Mouse (Mus musculus): ENCODE measurements around the gene Lrig1.

The Lrig1 gene

DNA sequence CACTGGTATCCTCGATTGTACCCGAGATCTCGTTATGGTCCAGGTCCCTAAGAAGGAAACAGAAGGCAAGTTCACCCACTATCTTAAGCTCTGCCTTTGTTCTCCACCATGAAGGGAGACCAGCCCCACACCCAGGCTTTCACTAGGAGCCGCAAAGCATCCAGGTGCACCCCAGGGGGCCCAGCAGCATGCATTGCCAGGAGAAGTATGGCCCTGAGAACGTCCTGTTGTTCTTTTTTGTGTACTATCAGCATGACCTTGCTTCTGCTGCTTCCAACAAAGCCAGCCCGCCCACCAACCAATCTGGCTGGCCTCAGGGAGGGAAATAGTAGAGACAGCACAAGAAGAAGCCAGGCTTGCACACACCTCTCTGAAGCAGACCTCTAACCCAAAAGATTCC lies 79.7 kb downstream of the Lrig1 start:
- no peak for DNase-seq (ENCODE audit: extremely low read depth, low read depth)

DNA sequence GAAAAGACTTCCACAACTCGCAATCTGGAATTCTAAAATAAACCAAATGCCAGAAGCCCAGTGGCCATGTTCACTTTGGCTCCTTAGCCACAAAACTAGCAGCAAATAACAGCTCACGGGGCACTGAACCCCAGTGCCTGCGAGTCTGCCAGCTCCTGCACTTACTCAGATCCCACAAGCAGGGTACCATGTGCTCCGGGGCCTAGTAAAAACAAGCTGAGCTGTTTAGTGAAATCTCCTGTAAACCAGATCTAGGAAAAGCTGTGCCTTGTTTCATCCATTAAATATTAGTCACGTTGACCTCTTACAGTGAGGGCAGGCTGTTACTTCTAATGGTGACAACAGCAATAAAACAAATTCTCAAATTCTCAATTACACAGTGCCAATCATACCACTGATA lies 81.3 kb downstream of the Lrig1 start:
- DNase-seq (ENCODE audit: extremely low read depth, low read depth): no peak

DNA sequence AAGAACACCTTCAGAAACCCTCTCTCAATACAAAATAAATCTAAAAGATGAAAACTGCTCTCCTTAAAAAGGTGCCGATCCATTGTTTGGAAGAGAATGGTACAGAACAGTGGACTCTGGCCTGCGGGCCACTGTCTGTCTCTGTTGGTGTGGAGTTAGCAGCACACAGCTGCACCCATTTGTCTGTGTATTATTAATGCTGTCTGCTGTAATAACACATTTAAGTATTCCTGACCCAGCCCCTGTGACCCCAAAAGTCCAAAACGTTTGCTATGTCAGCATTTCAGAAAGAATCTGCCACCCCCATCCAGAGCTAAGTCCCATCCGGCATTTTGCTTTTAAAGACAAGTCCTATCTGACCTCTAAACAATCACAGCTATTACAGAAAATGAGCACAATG lies 84.0 kb downstream of the Lrig1 start:
- no peak for DNase-seq (ENCODE audit: extremely low read depth, low read depth)

GRCm38 (mm10) chr6:94614346-94614745 lies 85.6 kb downstream of the Lrig1 start:
- no peak for DNase-seq (ENCODE audit: extremely low read depth, low read depth)

GRCm38 (mm10) chr6:94613235-94613895 lies 86.6 kb downstream of the Lrig1 start:
- no peak for DNase-seq (ENCODE audit: extremely low read depth, low read depth)

GRCm38 (mm10) chr6:94604546-94604945 lies 95.4 kb downstream of the Lrig1 start:
- DNase-seq (ENCODE audit: extremely low read depth, low read depth): no peak

DNA sequence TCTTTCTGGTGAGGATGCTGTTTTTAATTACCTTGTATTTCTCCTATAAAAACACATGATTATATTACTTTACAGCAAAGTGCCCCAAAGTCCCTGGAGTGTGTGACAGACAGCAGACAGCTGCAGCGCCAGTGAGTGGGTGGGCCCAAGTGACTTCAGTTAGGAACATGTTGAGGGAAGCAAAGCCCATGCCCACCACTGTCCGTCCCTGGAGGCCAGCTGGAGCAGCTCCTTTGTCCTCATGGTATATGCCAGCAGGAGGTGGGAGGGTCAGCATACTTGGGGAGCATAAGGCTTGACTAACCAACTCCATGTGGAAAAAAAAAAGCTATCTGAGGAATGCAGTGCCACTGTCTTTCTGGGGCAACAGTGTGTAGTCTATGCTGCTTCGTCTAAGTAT lies 95.9 kb downstream of the Lrig1 start:
- no peak for DNase-seq (ENCODE audit: extremely low read depth, low read depth)

GRCm38 (mm10) chr6:94601811-94602210 lies 98.1 kb downstream of the Lrig1 start:
- no peak for DNase-seq (ENCODE audit: extremely low read depth, low read depth)

DNA sequence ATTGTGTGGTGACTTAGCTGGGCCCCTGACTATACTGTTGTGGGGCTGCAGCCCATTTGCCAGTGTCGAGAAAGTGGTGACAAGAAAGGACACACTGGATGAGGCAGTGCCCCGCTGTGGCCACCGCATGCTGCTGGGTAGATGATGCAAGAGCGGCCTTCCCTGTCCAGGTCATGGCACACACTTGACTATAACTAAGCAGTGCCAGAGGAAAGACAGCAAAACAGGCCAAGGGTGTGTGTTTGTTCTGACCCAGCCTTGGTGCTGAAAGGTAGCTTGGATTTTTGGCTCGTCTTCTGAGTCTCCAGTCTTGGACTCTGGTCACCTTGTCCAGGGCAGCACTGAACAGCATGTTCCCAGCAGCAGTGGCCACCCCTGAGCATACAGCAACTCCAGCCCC lies 98.9 kb downstream of the Lrig1 start:
- DNase-seq (ENCODE audit: extremely low read depth, low read depth): no peak

- DNase-seq (ENCODE audit: extremely low read depth, low read depth): no peak
Measured at GRCm38 (mm10) chr6:94599016-94599415, 100.9 kb downstream of the Lrig1 start.

GRCm38 (mm10) chr6:94598421-94598820 lies 101.5 kb downstream of the Lrig1 start:
- DNase-seq (ENCODE audit: extremely low read depth, low read depth): no peak

GRCm38 (mm10) chr6:94596761-94597485 lies 103.0 kb downstream of the Lrig1 start:
- no peak for DNase-seq (ENCODE audit: extremely low read depth, low read depth)

DNA sequence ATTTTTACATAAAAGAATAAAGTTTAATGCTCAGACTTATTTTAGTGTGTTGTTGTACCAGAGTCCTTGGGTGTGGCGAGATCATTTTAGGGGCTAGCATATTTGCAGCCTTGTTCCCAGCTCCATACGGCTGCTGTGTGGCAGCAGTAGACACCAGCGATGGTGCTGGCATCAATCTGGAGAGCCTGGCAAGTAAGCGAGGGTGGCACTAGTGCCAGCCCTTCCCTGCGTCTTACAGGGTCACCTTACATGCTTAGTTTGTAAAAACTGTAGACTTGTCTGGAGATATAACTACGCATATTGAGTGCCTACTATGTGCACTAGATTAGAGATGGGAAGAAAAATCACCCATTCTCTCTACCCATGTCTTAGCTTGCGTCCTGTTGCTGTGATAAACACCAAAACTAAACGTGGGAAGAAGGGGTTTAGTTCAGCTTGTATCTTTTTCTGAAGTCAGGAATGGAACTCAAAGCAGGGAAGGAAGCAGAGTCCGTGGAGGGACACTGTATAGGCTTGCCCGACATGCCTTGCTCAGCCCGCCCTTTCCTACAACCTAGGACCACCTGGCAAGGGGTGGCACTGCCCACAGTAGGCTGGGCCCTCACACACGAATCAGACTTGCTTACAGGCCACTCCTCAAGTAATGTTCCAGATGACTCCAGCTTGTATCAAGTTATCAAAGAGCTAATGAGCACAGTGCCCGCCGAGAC lies 103.8 kb downstream of the Lrig1 start:
- DNase-seq (ENCODE audit: extremely low read depth, low read depth): no peak

GRCm38 (mm10) chr6:94595206-94595605 lies 104.8 kb downstream of the Lrig1 start:
- no peak for DNase-seq (ENCODE audit: extremely low read depth, low read depth)

- no peak for DNase-seq (ENCODE audit: extremely low read depth, low read depth)
Measured at GRCm38 (mm10) chr6:94594711-94595110, 105.2 kb downstream of the Lrig1 start.

- no peak for DNase-seq (ENCODE audit: extremely low read depth, low read depth)
Measured at GRCm38 (mm10) chr6:94594096-94594665, 105.8 kb downstream of the Lrig1 start.

DNA sequence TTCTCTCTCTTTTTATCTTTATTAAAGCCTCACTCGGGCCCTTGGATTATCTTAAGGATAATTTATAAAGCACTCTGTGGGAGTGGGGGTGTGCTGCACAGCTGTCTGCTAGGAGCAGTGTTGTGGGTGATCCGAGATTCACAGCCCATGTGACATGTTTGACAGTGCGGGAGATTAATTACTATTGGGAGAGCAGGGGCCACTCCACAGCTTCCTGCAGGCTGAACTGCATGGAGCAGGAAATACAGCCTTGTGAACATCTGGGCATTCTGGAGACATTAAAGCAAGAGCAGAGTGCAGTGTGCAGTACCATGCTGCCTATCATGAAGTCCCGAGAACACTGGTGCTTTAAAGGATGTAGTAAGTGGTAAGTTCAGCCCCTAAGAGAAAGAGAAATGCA lies 107.2 kb downstream of the Lrig1 start:
- no peak for DNase-seq (ENCODE audit: extremely low read depth, low read depth)

- no peak for DNase-seq (ENCODE audit: extremely low read depth, low read depth)
Measured at GRCm38 (mm10) chr6:94592243-94592642, 107.7 kb downstream of the Lrig1 start.

DNA sequence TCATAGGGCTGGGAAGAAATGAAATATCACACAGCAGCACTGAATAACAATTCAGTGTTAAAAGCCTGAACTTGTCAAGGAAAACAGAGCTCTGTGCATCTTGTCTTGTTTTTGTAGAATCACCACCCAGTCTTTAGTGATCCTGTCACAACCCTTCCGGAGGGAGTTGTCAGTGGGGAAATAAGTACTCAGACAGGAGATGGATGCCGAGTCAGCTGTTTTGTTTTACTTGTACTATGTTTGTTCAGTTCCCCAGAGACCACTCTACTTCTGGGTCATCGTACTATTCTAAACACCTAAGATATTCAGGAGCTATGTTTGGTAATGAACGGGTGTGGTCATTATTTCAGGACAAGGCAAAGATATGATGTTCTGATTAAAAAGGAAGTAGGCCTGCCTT lies 111.6 kb downstream of the Lrig1 start:
- DNase-seq (ENCODE audit: extremely low read depth, low read depth): no peak

- DNase-seq (ENCODE audit: extremely low read depth, low read depth): no peak
Measured at GRCm38 (mm10) chr6:94584976-94585375, 115.0 kb downstream of the Lrig1 start.

GRCm38 (mm10) chr6:94584147-94584695 lies 115.7 kb downstream of the Lrig1 start:
- no peak for DNase-seq (ENCODE audit: extremely low read depth, low read depth)

DNA sequence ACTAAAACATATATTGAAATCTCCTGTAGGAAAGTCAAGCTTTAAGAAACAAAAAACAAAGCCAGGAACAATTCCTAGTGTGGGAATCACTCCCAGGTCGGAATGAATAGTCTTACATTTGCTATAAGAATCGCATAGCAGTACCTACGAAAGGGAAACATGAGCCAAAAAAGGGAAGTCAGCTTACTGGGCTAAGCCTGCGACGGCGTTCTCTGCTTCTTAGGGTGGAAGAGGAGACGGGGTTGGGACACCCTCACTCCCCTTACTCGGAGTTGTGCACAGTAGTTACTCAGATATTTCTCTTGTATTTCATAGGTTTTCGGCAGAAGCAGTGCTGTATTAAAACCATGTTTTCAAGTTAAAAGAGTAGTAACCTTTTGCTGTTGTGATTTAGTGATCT lies 117.9 kb downstream of the Lrig1 start:
- no peak for DNase-seq (ENCODE audit: extremely low read depth, low read depth)

Measured in MEL-GATA-1-ER (cell line).